Mouse (Mus musculus): Measurements from ENCODE around the gene Foxn3. TPM values are rescaled to one million over a fixed set of nuclear protein-coding genes. Genes with fewer than 3 reads are reported as not detected.

The Foxn3 gene
- 10 to 100 TPM; 65.0 to 85.5 (median 81.2) TPM for total RNA-seq (2022)

GRCm38 (mm10) chr12:99563219-99564059 lies at the start of gene Foxn3:
Foxn3 (minus strand) TSS chr12:99563582.
- peak; percentile 38 for DNase-seq

GRCm38 (mm10) chr12:99612181-99612871 lies 48.9 kb upstream of the Foxn3 start:
- DNase-seq: no peak

- DNase-seq: no peak
Observed at GRCm38 (mm10) chr12:99610868-99611267, 47.5 kb upstream of the Foxn3 start.

- DNase-seq: no peak
Observed at GRCm38 (mm10) chr12:99610069-99610815, 46.9 kb upstream of the Foxn3 start.

GRCm38 (mm10) chr12:99609643-99610042 lies 46.3 kb upstream of the Foxn3 start:
- DNase-seq: peak; percentile 36

GRCm38 (mm10) chr12:99608279-99608955 lies 45.0 kb upstream of the Foxn3 start:
- DNase-seq: no peak

GRCm38 (mm10) chr12:99603381-99603780 lies 40.0 kb upstream of the Foxn3 start:
- no peak for DNase-seq

- DNase-seq: no peak
Observed at GRCm38 (mm10) chr12:99601841-99602240, 38.5 kb upstream of the Foxn3 start.

- DNase-seq: no peak
Observed at GRCm38 (mm10) chr12:99601392-99601791, 38.0 kb upstream of the Foxn3 start.

GRCm38 (mm10) chr12:99599606-99600005 lies 36.2 kb upstream of the Foxn3 start:
- no peak for DNase-seq

GRCm38 (mm10) chr12:99596397-99596796 lies 33.0 kb upstream of the Foxn3 start:
- no peak for DNase-seq

GRCm38 (mm10) chr12:99587338-99587737 lies 24.0 kb upstream of the Foxn3 start:
- no peak for DNase-seq

GRCm38 (mm10) chr12:99579989-99580388 lies 16.6 kb upstream of the Foxn3 start:
- DNase-seq: no peak

GRCm38 (mm10) chr12:99576682-99577081 lies 13.3 kb upstream of the Foxn3 start:
- no peak for DNase-seq

- DNase-seq: no peak
Observed at GRCm38 (mm10) chr12:99574299-99574698, 10.9 kb upstream of the Foxn3 start.

GRCm38 (mm10) chr12:99573036-99573435 lies 9.7 kb upstream of the Foxn3 start:
- no peak for DNase-seq

- no peak for DNase-seq
Observed at GRCm38 (mm10) chr12:99571999-99572398, 8.6 kb upstream of the Foxn3 start.

- DNase-seq: peak; percentile 58
Observed at GRCm38 (mm10) chr12:99570197-99570956, 7.0 kb upstream of the Foxn3 start.

- DNase-seq: no peak
Observed at GRCm38 (mm10) chr12:99565606-99566005, 2.2 kb upstream of the Foxn3 start.

- DNase-seq: no peak
Observed at GRCm38 (mm10) chr12:99564301-99564910, 1.0 kb upstream of the Foxn3 start.

GRCm38 (mm10) chr12:99562867-99563189 lies 554 bp downstream of the Foxn3 start:
- no peak for DNase-seq
